25 mouse cellular contexts compared by ENCODE assay signal in genomic region chr19:36128440-36128839, GRCm38 (mm10). TPM values are rescaled to one million over a fixed set of nuclear protein-coding genes. Genes with fewer than 3 reads are reported as not detected.
DNase-seq lines count a peak whose midpoint lies in the region; ATAC-seq and TF ChIP-seq lines count a peak whose summit lies in the region.
"Had no signal": no experiment of that assay in that cellular context is flagged by ENCODE, and none has a peak within 500 bp of the region (broad histone marks: within the 10 kb centered on the region; RNA-seq: fewer than 3 reads in every experiment).

No protein-coding gene starts in this region.

- no peak for ATAC-seq in heart, embryonic 11.5 days (replicated peaks; ENCODE audit: insufficient number of reproducible peaks, low FRiP score, low TSS enrichment)
- no peak for ATAC-seq in heart, embryonic 15.5 days (replicated peaks; ENCODE audit: insufficient number of reproducible peaks, insufficient read depth, low FRiP score, low read depth)
- ATAC-seq in Patski: peak; percentile 0
- ATAC-seq in megakaryocyte-erythroid progenitor cell, adult 5-6 weeks (replicated peaks; ENCODE audit: low FRiP score, low TSS enrichment, poor library complexity, severe bottlenecking): no peak
- ATAC-seq: CD4-positive, CD25-positive, alpha-beta regulatory T cell, adult 4 months; forebrain, embryonic 16.5 days; hindbrain, embryonic 16.5 days had no signal

- no peak overlapping the region for H3K4me2 ChIP-seq in heart, embryonic 11.5 days
- peak overlapping the region; percentile 68; the same call in 1 of the 2 replicates for H3K4me2 ChIP-seq in heart, embryonic 15.5 days
- H3K4me2 ChIP-seq in myocyte (ENCODE audit: low read depth): peak overlapping the region; percentile 69
- H3K4me2 ChIP-seq: embryonic facial prominence, embryonic 15.5 days; hindbrain, embryonic 12.5 days had no signal

- TF ChIP-seq CTCF in heart, adult 2 months (IDR thresholded peaks at IDR 0.05): no peak
- TF ChIP-seq CTCF in Patski (IDR thresholded peaks at IDR 0.05): no peak

- H3K79me2 ChIP-seq in heart, adult 2 months (replicated peaks; ENCODE audit: control insufficient read depth, insufficient read depth, low read length): no peaks in the 10 kb centered on the region
- no peaks in the 10 kb centered on the region for H3K79me2 ChIP-seq in myocyte (ENCODE audit: control insufficient read depth, insufficient read depth)

- DNase-seq in heart, postnatal 25 days (ENCODE audit: low spot score): no peak
- DNase-seq in heart, adult 2 months: no peak
- no peak for DNase-seq in Patski (ENCODE audit: low read depth, low spot score)
- DNase-seq: adrenal gland, postnatal 10 days; B cell, adult 2 months; cerebellum, adult 11 months; cerebellum, adult 8-10 months; cerebellum, postnatal 14 days; embryo, embryonic 11 days; gastrocnemius, postnatal 25 days had no signal

- no peak for TF ChIP-seq POLR2A in heart, adult 2 months (IDR thresholded peaks at IDR 0.05; ENCODE audit: insufficient read depth, low read depth, low read length)
- TF ChIP-seq POLR2A in myocyte (IDR thresholded peaks at IDR 0.05; ENCODE audit: insufficient read length, low read depth): no peak

- H3K4me3 ChIP-seq in heart, embryonic 11.5 days (ENCODE audit: low read depth, low read length): no peak overlapping the region
- no peak overlapping the region for H3K4me3 ChIP-seq in heart, embryonic 15.5 days
- no peak overlapping the region for H3K4me3 ChIP-seq in heart, adult 2 months
- peak overlapping the region; percentile 12 for H3K4me3 ChIP-seq in myocyte
- H3K4me3 ChIP-seq: embryonic facial prominence, embryonic 15.5 days; hindbrain, embryonic 12.5 days had no signal

- CTCF ChIA-PET in Patski (lab: Charles Lee): interaction anchor here (3.8 kb wide), 1 partner anchor 10 kb away, joined by 28 read pairs; the partner anchor contains the start of gene Ankrd1

- no peak overlapping the region for H3K9ac ChIP-seq in heart, embryonic 11.5 days (ENCODE audit: low read depth, low read length)
- no peak overlapping the region for H3K9ac ChIP-seq in heart, embryonic 15.5 days
- H3K9ac ChIP-seq in heart, adult 2 months (ENCODE audit: low read depth, low read length): no peak overlapping the region
- H3K9ac ChIP-seq: embryonic facial prominence, embryonic 15.5 days; hindbrain, embryonic 12.5 days had no signal

- TF ChIP-seq EP300 in heart, adult 2 months (IDR thresholded peaks at IDR 0.05; ENCODE audit: insufficient read depth, low read depth, low read length): no peak

- no peaks in the 10 kb centered on the region for H3K36me3 ChIP-seq in heart, embryonic 11.5 days (ENCODE audit: control insufficient read depth, insufficient read depth, low read length)
- no peaks in the 10 kb centered on the region for H3K36me3 ChIP-seq in heart, embryonic 15.5 days
- H3K36me3 ChIP-seq in heart, adult 2 months (ENCODE audit: control insufficient read depth, insufficient read depth, low read length): no peaks in the 10 kb centered on the region
- H3K36me3 ChIP-seq in myocyte (ENCODE audit: control insufficient read depth, insufficient read depth): no peaks in the 10 kb centered on the region
- H3K36me3 ChIP-seq: embryonic facial prominence, embryonic 15.5 days; G1E; hindbrain, embryonic 12.5 days had no signal

- intact Hi-C loops in heart, postnatal 25 days (cut with DNase I): no loop called here
- intact Hi-C loops in heart, adult 2 months (cut with DNase I): no loop called here

- in situ Hi-C loops in Patski (cut with MboI; ENCODE audit: low pct_unique_long_range_greater_than_20kb): no loop called here

- no peak overlapping the region for H3ac ChIP-seq in myocyte (ENCODE audit: control insufficient read depth, insufficient read length)

- H3K27ac ChIP-seq in heart, embryonic 11.5 days (ENCODE audit: low read depth, low read length): peak overlapping the region; percentile 96
- H3K27ac ChIP-seq in heart, embryonic 15.5 days: peak overlapping the region; percentile 94
- no peak overlapping the region for H3K27ac ChIP-seq in heart, adult 2 months
- H3K27ac ChIP-seq: embryonic facial prominence, embryonic 15.5 days; hindbrain, embryonic 12.5 days; kidney, postnatal 0 days had no signal

- H3K27me3 ChIP-seq in heart, embryonic 11.5 days (ENCODE audit: control insufficient read depth, insufficient read depth, low read length): no peaks in the 10 kb centered on the region
- H3K27me3 ChIP-seq in heart, embryonic 15.5 days: no peaks in the 10 kb centered on the region
- no peaks in the 10 kb centered on the region for H3K27me3 ChIP-seq in heart, adult 2 months (ENCODE audit: control insufficient read depth, insufficient read depth, low read length)
- no peaks in the 10 kb centered on the region for H3K27me3 ChIP-seq in Patski
- no peaks in the 10 kb centered on the region for H3K27me3 ChIP-seq in myocyte (ENCODE audit: control insufficient read depth, insufficient read depth, insufficient read length)
- H3K27me3 ChIP-seq: embryonic facial prominence, embryonic 15.5 days; hindbrain, embryonic 12.5 days had no signal

- H3K4me1 ChIP-seq in heart, embryonic 11.5 days (ENCODE audit: control insufficient read depth, insufficient read depth, low read length): peaks cover 12% of the 10 kb centered on the region; the same call in 1 of the 2 replicates
- H3K4me1 ChIP-seq in heart, embryonic 15.5 days (replicated peaks): peaks cover 22% of the 10 kb centered on the region
- peaks cover 1% of the 10 kb centered on the region for H3K4me1 ChIP-seq in heart, adult 2 months (ENCODE audit: control insufficient read depth, insufficient read depth, low read length)
- H3K4me1 ChIP-seq: hindbrain, embryonic 12.5 days had no signal

- WGBS in heart, embryonic 11.5 days (ENCODE audit: insufficient replicate concordance): 88% methylated on average over 3 of the region's 3 CpGs
- 93% methylated on average over 3 of the region's 3 CpGs for WGBS in heart, embryonic 15.5 days
- 94% methylated on average over 3 of the region's 3 CpGs for WGBS in heart, adult 2 months

- no peaks in the 10 kb centered on the region; the same call in 1 of the 2 replicates for H3K9me3 ChIP-seq in heart, embryonic 11.5 days (replicated peaks; ENCODE audit: control insufficient read depth, low read length)
- H3K9me3 ChIP-seq in heart, embryonic 15.5 days (replicated peaks): no peaks in the 10 kb centered on the region
- H3K9me3 ChIP-seq: embryonic facial prominence, embryonic 15.5 days; hindbrain, embryonic 12.5 days had no signal

- POLR2A ChIA-PET in Patski (lab: Charles Lee): interaction anchor here (0.6 to 5.1 kb wide), 2 partner anchors 11 to 34 kb away, joined by 3 to 62 read pairs; partner anchors contain the start of gene Ankrd1

TF ChIP-seq in myocyte, 11 proteins besides CTCF, POLR2A, EP300 and RAD21:
- TF ChIP-seq TCF12 (IDR thresholded peaks at IDR 0.05; ENCODE audit: insufficient read depth, poor library complexity, severe bottlenecking) (no peak), REST (IDR thresholded peaks at IDR 0.05; ENCODE audit: insufficient read depth, insufficient read length) (no peak)

RNA-seq across cellular contexts. Expression of gene Ankrd1, which starts 8.5 kb away (rescaled TPM):
- polyA plus RNA-seq in heart, embryonic 11.5 days (2014; fragmentation: Nextera tagmentation; extraction: Ambion mirVana): 450 and 606 TPM in 2 replicates
- 100 to 1,000 TPM; 411 to 470 TPM for total RNA-seq in heart, postnatal 25 days (2021)
- 354 and 528 TPM in 2 replicates for polyA plus RNA-seq in heart, embryonic 15.5 days (2015; fragmentation: Nextera tagmentation; extraction: Ambion mirVana)
- 100 to 1,000 TPM; 383 to 550 TPM for total RNA-seq in heart, adult 2 months (2021)
- 316 and 466 TPM in 2 replicates for polyA plus RNA-seq in heart, adult 2 months (2012; rRNA removed)
- polyA plus RNA-seq in Patski (2021): 665 TPM
- polyA plus RNA-seq in myocyte (2012; fragmentation: generic; extraction: Trizol): 310 TPM
- total RNA-seq in megakaryocyte-erythroid progenitor cell, adult 5-6 weeks (2014; fragmentation: Nextera tagmentation): not detected in 2 replicates
- not detected in 2 replicates for total RNA-seq in megakaryocyte-erythroid progenitor cell, adult 5-6 weeks (2017)
- total RNA-seq: common myeloid progenitor, adult 5-6 weeks; granulocyte monocyte progenitor cell, adult 5-6 weeks had no signal
- polyA plus RNA-seq: CD4-positive, CD25-positive, alpha-beta regulatory T cell, adult 4 months; forebrain, embryonic 11.5 days; forebrain, embryonic 16.5 days; G1E; intestine, embryonic 14.5 days had no signal

RNA-seq across cellular contexts. Expression of gene Rpp30, which starts 44.9 kb away (rescaled TPM):
- 53.3 and 55.6 TPM in 2 replicates for polyA plus RNA-seq in heart, embryonic 11.5 days (2014; fragmentation: Nextera tagmentation; extraction: Ambion mirVana)
- 10 to 100 TPM; 14.3 to 15.7 TPM for total RNA-seq in heart, postnatal 25 days (2021)
- 44.2 and 45.3 TPM in 2 replicates for polyA plus RNA-seq in heart, embryonic 15.5 days (2015; fragmentation: Nextera tagmentation; extraction: Ambion mirVana)
- total RNA-seq in heart, adult 2 months (2021): 10 to 100 TPM; 11.9 to 12.7 TPM
- polyA plus RNA-seq in heart, adult 2 months (2012; rRNA removed): 5.3 and 10.2 TPM in 2 replicates
- polyA plus RNA-seq in Patski (2021): 25.4 TPM
- 17.5 TPM for polyA plus RNA-seq in myocyte (2012; fragmentation: generic; extraction: Trizol)
- total RNA-seq in megakaryocyte-erythroid progenitor cell, adult 5-6 weeks (2014; fragmentation: Nextera tagmentation): 52.0 and 57.9 TPM in 2 replicates
- 69.3 and 79.7 TPM in 2 replicates for total RNA-seq in megakaryocyte-erythroid progenitor cell, adult 5-6 weeks (2017)
